Mouse (Mus musculus) c-Kit-negative CD71-positive TER-119-positive erythroid progenitor cells, embryonic 14.5 days (primary cell): ENCODE measurements around the gene Prss41.
A peak's percentile ranks its signal among the peaks of the same experiment; 100 is the strongest.
"Not testable (repeated sequence)": the region's sequence is repeated elsewhere in the genome, so short reads cannot be mapped to it uniquely, and the experiment has no call there.

Experiments
- DNase-seq: peaks from one replicate; pipeline ENCODE4 v3.0.0-alpha.2; 2013; ENCODE audit warnings: low read depth, low spot score

Gene Prss41

GRCm38 (mm10) chr17:23843812-23844273, at the start of gene Prss41, which contains the start of gene Prss32:
Prss41 (minus strand) TSS chr17:23844172.
Prss32 (plus strand) TSS chr17:23843855.
- DNase-seq: peak; percentile 54

DNA sequence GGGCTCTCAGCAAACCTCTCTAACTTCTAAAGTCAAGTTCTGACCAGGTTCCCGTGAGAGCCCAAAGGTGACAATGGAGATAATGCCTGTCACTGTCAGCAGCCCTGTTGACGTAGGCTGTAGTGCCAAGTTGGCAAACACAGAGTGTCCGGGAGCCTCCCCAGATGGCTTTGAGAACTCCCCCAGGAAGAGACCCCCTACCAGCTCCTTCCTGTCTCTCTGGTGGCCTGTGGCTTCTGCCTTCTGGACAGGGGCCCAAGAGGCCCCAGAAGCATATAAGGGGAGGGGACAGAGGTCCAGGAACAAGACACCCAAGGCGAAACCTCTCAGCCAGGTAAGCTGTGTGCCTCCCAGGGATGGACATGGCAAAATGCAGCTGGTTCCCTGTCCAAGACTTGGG, 36.6 kb upstream of the Prss41 start, which contains the start of the genes Dcpp1 and Dcpp2:
Gene Dcpp1 (plus strand): TSS at position 301 of the 400 bp plus-strand sequence.
Gene Dcpp2 (plus strand): TSS at position 305 of the 400 bp plus-strand sequence.
- not testable (repeated sequence) for DNase-seq

GRCm38 (mm10) chr17:23877166-23877565, 33.2 kb upstream of the Prss41 start:
- DNase-seq: no peak

GRCm38 (mm10) chr17:23876741-23877140, 32.8 kb upstream of the Prss41 start:
- no peak for DNase-seq

- DNase-seq: no peak
Observed at GRCm38 (mm10) chr17:23873884-23874856, 30.2 kb upstream of the Prss41 start.

GRCm38 (mm10) chr17:23868513-23868912, 24.5 kb upstream of the Prss41 start:
- DNase-seq: no peak

- no peak for DNase-seq
Observed at GRCm38 (mm10) chr17:23867756-23868155, 23.8 kb upstream of the Prss41 start, which contains the start of gene Prss21. Prss21 (plus strand) TSS chr17:23868056.

DNA sequence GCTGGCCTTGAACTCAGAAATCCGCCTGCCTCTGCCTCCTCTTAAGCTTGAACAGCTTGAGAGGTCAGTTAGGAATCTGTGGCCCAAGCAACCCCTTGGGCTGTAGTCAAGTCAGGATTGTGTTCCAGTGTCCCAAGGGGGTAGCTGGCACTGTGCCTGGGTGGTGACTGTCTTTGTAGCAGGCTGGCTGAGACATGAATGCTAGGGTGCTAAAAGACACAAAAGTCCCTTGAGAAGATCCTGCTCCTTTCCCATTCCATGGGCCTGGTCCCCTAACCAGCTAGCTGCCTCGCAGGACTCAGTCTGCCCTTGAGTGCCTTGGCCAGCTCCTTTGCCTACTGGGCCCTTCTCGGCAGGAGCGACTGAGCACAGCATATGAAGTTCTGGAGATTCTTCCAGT, 19.0 kb upstream of the Prss41 start:
- DNase-seq: no peak

- no peak for DNase-seq
Observed at GRCm38 (mm10) chr17:23857913-23858312, 13.9 kb upstream of the Prss41 start.

DNA sequence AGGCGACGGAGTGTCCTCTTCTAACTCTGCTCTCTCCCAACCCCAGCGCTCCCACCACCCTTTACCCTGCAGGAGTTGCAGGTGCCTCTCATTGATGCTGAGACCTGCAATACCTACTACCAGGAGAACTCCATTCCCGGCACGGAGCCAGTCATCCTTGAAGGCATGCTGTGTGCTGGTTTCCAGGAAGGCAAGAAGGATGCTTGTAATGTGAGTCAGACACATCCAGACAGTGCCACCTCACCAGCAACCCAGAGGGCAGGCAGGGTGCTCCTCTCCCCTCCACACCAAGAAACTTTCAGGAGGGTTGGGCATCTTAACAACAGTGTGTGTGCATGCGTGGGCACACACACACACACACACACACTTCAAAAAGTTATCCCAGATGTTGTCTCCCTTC, 13.2 kb upstream of the Prss41 start:
- DNase-seq: no peak

- no peak for DNase-seq
Observed at GRCm38 (mm10) chr17:23854229-23854765, 10.3 kb upstream of the Prss41 start.

- DNase-seq: no peak
Observed at GRCm38 (mm10) chr17:23853292-23853691, 9.3 kb upstream of the Prss41 start.

GRCm38 (mm10) chr17:23850853-23851749, 7.1 kb upstream of the Prss41 start:
- no peak for DNase-seq

DNA sequence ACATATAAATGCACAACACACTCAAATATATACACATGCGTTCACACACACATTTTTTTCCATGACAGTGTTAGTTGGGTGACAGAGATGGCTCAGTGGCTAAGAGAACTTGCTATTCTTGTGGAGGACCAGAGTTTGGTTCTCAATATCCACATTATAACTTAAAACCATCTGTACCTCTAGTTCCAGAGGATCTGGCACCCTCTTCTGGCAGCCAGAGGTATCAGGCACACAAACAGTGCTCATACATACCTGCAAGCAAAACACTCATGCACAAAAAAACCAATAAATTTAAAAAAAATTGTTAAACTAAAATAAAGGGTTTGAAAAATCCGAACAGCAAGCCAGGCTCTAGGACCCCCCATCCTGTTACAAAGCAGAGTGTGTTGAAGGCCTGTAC, 6.1 kb upstream of the Prss41 start:
- DNase-seq: no peak

- DNase-seq: no peak
Observed at GRCm38 (mm10) chr17:23843141-23843811, 696 bp downstream of the Prss41 start.

DNA sequence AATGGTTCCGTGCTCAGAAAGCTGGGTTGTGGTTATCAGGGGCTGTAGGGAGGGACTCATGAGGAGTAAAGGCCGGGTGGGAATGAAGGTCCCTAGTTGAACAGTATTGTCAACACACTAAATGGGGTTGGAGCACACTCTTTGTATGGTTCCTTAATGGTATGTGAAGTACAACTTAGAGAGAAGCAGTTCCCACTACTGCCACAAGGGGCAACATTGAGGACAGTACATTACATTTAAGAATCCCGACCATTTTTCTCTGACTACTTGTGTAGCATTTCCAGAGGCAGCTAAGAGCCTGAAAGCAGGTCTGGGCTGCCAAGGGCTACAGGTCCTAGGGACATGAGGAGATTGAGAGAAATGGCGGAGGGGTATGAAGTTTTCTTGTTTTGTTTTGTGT, 2.8 kb downstream of the Prss41 start:
- DNase-seq: no peak

GRCm38 (mm10) chr17:23836006-23836575, 7.9 kb downstream of the Prss41 start, which contains the start of gene Prss33:
Prss33 (minus strand) TSS chr17:23836056.
- DNase-seq: no peak

GRCm38 (mm10) chr17:23831201-23831600, 12.8 kb downstream of the Prss41 start:
- no peak for DNase-seq

DNA sequence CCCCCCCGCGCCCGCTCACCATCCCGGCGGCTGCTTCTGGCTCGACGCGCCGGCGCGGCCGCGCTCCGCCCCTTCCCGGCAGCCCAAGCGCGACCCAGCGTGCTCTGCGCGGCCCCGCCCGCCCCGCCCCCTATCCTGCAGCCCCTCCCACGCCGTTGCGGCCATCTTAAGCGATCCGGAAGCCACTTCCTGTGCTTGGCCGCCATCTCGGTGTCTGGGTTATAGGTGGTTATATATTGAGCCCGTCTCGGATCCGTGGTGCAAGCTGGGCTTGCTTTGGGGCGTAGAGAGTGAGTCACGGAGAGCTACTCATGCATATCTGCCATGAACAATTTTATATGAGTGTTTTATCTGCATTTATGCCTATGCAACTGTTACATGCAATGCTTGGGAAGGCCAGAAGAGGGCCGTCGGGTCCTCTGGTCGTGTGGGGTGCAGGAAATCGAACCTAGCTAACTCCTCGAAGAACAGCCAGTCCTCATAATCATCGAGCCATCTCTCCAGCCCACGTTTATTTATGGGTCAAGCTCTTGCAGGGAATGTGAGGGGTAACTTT, 14.8 kb downstream of the Prss41 start, which contains the start of gene Elob:
Gene Elob (minus strand): TSS at position 73 of the 556 bp plus-strand sequence.
- peak; percentile 71 for DNase-seq
